Mouse (Mus musculus) layer of hippocampus, postnatal 36 days (tissue): ENCODE measurements around the gene Fmo6. TPM values are rescaled to one million over a fixed set of nuclear protein-coding genes. Genes with fewer than 3 reads are reported as not detected.
A peak's percentile ranks its signal among the peaks of the same experiment; 100 is the strongest.

Source experiments
- DNase-seq, 2 experiments: peaks; one replicate each; pipeline ENCODE4 v3.0.0; 2022
- total RNA-seq, 2 experiments: library from RNA; stranded (reverse); gene quantifications; 2 replicates each; pipeline ENCODE4 v1.2.3; 2021

Fmo6 gene
- total RNA-seq, 2 experiments from 2014 or later, result not detected

GRCm38 (mm10) chr1:162912085-162912484, 25.2 kb downstream of the Fmo6 start:
- DNase-seq, result no peak

GRCm38 (mm10) chr1:162901879-162902278, 35.4 kb downstream of the Fmo6 start:
- DNase-seq, result no peak

DNA sequence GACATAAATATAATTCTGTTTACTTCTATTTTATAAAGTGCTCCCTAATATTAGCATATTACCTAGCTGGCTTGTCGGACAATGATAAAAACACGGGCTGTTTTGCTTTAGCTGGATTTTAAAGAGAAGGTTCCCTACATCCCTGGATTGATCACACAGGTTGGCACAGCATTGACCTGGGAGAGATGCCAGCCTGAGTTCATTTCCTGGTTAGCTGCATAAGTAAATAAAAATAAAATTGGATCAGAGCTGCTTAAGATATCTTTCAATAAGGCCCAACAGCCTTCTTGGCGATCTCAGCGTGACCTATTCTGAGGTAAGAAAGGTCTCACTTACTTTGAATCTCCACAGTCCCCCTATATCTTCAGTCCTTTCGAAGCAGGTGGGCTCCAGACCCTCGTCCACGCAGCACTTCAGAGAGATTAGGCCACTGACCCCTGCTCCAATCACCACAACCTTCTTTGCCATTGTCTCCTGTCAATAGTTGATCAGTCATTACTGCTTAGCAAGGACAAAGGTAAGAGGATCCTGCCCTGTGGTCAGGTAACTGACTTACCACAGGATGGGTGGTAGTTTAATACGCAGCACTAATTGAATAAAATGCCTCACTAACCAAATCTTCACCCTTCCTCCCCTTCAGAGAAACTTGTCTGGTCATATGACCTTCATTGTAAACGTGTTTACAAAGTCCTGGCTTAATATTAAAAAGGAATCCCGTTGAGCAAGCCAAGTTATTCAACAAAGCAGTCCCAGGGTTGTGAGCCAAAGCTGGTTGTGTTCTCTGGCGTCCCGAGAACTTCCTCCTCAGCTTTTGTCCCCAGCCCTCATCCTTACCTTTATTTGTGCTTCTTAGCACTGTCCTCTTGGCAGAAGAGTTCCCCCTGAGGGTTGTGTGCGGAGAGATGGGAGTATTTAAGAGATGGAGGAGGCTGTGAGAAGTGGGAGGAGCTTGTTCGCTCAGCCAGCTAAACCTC, 39.2 kb downstream of the Fmo6 start, which contains the start of gene Fmo2:
Gene Fmo2 (minus strand): TSS at position 889 of the 974 bp plus-strand sequence.
- no peak for DNase-seq

- peak; percentile 34 to 55 for DNase-seq
These were observed 41.4 kb downstream of the Fmo6 start for GRCm38 (mm10) chr1:162895900-162896299.

- DNase-seq, result no peak
These were observed 44.3 kb downstream of the Fmo6 start for GRCm38 (mm10) chr1:162893014-162893413.

GRCm38 (mm10) chr1:162891980-162892451, 45.3 kb downstream of the Fmo6 start:
- no peak for DNase-seq

DNA sequence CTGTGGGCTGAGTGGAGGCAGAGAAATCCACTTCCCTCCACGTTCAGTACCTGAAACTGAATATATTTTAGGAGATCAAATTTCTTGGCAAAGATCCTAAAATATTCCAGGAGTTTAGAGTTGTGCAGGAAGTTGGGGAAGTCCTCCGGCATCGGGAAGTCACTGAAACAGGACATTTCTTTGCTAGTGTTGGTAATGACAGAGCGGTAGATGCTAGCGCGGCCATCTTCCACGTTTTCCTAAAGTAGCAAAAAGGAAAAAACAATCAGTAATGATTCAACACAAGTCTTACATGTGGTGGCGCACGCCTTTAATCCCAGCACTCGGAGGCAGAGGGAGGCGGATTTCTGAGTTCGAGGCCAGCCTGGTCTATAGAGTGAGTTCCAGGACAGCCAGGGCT, 48.7 kb downstream of the Fmo6 start:
- DNase-seq, result no peak

- no peak for DNase-seq
These were observed 49.7 kb downstream of the Fmo6 start for GRCm38 (mm10) chr1:162887644-162888043.

- no peak for DNase-seq
These were observed 51.0 kb downstream of the Fmo6 start for GRCm38 (mm10) chr1:162886138-162886816.

DNA sequence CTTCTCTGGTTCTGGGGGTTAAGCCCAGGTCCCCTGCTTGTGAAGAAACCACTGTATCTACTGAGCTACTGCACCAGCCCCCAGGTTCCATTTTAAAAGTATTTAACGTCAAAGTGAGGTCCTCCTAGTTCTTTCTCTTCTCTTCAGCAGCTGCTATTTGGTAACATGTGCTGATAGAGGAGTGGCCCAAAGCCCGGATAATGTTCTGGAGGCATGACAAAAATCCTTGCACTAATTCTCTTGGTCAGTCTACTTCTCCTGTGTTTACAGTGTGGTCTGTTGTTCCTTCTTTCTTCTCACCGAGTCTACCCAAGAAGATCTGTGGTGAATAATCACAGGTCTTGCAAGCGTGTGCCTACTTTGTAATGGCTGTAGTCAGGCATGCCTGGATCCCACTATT, 54.6 kb downstream of the Fmo6 start:
- DNase-seq, result no peak

DNA sequence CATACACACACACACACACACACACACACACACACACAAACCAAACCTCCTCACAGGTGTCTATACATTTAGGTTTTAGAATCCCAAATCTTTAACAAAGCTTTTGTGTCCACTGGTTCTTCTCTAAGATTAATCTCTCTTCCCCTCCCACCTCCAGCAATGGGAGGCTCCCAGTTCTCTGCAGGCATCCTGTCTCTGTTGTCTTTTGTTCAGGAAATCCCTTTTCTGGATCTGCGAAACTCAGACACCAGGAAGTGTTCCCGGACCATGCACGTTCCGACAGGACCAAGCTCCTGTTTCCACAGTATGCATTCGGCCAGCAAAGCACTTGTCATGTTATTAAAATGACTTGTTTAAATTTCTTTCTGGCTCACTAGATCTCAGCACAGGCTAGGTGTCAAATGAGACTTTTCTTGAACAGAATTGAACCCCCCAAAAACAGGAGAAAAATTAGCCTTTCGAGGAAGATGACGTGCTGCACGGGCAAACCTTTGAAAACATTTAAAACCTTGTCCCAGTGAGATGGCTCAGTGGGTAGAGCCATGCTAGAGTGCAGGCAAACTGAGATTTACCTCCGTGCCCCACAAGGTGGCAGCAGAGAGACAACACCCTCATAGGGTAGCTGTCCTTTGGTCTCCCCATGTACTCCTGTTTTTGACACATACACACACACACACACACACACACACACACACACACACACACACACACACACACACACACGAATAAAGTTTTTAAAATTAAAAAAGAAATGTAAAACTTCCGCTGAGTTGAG, 57.5 kb downstream of the Fmo6 start:
- DNase-seq, result peak; percentile 15 to 44

DNA sequence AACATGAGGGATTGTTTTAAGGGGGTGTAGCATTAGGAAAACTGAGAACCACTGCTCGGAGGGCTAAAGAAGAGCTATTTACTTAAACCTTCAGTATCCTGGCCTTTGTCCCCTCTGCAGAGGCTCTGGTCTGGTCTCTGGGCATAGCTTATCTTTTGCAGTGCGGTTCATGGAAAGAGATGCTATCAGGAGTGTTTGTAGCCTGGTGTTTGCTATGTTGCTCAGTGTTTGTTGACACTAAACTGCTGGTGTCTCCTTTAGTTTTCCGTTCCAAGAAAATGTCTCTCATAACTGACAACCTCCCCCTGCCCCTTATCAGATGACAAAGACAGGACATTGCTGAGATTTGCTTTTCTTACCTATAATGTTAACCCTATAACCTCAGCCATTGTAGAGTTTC, 62.2 kb downstream of the Fmo6 start:
- DNase-seq, result no peak

GRCm38 (mm10) chr1:162871701-162872311, 65.5 kb downstream of the Fmo6 start:
- DNase-seq, result no peak

DNA sequence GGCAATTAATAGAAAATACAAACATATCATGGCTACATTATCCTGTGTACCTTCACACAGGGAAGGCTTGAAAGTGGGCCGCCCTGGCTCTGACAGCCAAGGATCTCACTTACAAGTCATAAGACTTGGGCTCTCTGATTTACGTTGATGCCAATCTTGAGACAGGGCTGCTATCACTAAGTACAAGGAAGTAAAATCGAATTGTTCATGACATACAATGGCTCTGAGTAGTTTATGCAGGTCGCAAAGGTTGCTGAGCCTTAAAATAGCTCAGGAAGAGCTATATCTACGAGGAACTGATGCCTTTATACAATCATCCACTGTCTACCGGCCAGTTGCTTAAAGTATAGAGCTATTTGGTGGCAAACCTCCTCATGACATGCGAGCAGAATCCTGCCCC, 66.3 kb downstream of the Fmo6 start:
- DNase-seq, result no peak

DNA sequence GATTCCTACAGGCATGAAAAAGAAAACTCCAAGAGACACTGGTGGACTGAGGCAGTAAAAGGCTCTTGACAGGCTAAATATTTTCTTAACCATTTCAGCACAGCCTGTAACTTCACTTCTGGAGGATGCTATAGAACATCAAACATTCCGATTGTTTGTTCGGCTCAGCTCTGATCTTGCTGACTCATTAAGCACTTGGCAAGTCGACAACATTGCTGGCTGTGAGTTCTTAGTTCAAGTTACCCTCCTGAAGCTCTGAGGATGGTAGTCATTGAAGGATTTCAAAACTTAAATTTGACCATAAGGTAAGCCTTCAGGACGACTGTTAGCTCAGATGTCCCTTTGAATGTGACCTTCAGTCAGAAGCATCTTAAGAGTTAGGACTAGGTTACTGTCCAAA, 69.9 kb downstream of the Fmo6 start:
- DNase-seq, result no peak

Other genes with a start within 250 kb of the Fmo6 start
- gene Prrc2c, start 197.0 kb downstream of the Fmo6 start, total RNA-seq, result 100 to 1,000 TPM; 169 to 207 TPM
- gene Fmo4, start 123.5 kb downstream of the Fmo6 start, total RNA-seq, result not detected
- 10 to 100 TPM; 11.5 to 12.7 TPM for gene Fmo1, start 70.9 kb downstream of the Fmo6 start, total RNA-seq
- gene Fmo2, start 38.8 kb downstream of the Fmo6 start, total RNA-seq, result 1 to 10 TPM; 2.3 to 4.9 TPM
- not detected for gene Fmo3, start 47.0 kb upstream of the Fmo6 start, total RNA-seq
- gene Mroh9, start 148.2 kb upstream of the Fmo6 start, total RNA-seq, result not detected